Mouse (Mus musculus) thymus, adult 2 months (tissue): ENCODE measurements at regions not wholly inside any gene's neighbourhood (a gene's known extent, or its start where the extent isn't known, plus 50 kb on each side); places are given as distances from the start of the nearest gene placed in this dataset.

Source experiments
- CTCF ChIP-seq: fragments of 200-500 bp; IDR thresholded peaks from 2 replicates; pipeline ENCODE4 v1.5.1; 2012; ENCODE audit warnings: mild to moderate bottlenecking, control low read depth, low read length, moderate library complexity, borderline replicate concordance; ENCODE audit not compliant: control insufficient read depth, poor library complexity, insufficient read depth; ENCODE audit errors: extremely low read depth
- POLR2A ChIP-seq: fragments of 200-500 bp; IDR thresholded peaks from 2 replicates; pipeline ENCODE4 v1.6.1; 2012; ENCODE audit warnings: mild to moderate bottlenecking, low read length, control low read depth, moderate library complexity; ENCODE audit not compliant: control insufficient read depth, poor library complexity, insufficient read depth; ENCODE audit errors: extremely low read depth

DNA sequence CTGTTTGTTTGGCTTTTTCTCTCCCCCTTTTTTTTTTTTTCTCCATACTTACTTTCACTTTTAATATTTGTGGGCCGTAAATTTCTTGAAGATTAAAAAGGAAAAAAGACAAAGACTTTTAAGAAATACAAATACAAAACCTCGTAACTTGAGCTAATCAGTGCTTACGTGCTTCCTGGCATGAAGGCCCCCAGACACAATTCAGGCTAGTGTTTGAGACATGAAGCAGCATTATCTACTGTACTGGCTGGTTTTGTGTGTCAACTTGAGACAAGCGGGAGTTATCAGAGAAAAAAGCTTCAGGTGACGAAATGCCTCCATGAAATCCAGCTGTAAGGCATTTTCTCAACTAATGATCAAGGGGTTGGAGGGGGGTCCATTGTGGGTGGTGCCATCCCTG, 86.2 kb upstream of the 4933415F23Rik start:
- no peak for TF ChIP-seq CTCF
- no peak for TF ChIP-seq POLR2A
